Mouse (Mus musculus): ENCODE measurements around the gene Dgkd. TPM values are rescaled to one million over a fixed set of nuclear protein-coding genes. Genes with fewer than 3 reads are reported as not detected.

Dgkd gene
- polyA plus RNA-seq, 1 experiment from 2014 or later, result 41.8 TPM

- no peak overlapping the region for H3K4me2 ChIP-seq
- H3K36me3 ChIP-seq, result no peaks in the 10 kb centered on the region
- H3K4me3 ChIP-seq, result no peak overlapping the region
- H3K9me3 ChIP-seq, result no peaks in the 10 kb centered on the region
- ATAC-seq (ENCODE audit: low read depth), result no peak
- H3K9ac ChIP-seq, result no peak overlapping the region
- no peaks in the 10 kb centered on the region for H3K4me1 ChIP-seq (replicated peaks)
- 93% methylated on average over 4 of the region's 4 CpGs for WGBS
- H3K27ac ChIP-seq (replicated peaks), result no peak overlapping the region
- H3K27me3 ChIP-seq, result no peaks in the 10 kb centered on the region
Observed at GRCm38 (mm10) chr1:87893414-87893813, 40.3 kb downstream of the Dgkd start.

DNA sequence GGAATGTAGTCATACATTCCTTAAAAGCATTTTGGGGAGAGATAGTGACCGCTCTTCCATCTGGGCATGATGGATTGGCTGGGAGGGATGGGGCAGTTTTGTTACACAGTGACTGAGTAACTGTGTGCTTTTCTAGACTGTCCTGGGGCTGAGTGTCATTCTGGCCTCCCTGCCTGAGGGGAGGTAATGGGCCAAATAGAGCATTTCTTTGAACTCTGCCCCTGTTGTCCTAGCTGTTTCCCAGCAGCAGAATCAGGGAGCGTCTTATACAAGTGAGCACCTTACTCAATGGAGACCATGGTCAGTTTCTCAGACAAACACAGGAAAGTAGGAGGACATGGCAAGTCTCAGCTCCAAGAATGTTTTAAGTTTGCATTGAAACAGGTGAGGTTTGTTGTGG, 43.8 kb downstream of the Dgkd start:
- 93% methylated on average over 2 of the region's 2 CpGs for WGBS

DNA sequence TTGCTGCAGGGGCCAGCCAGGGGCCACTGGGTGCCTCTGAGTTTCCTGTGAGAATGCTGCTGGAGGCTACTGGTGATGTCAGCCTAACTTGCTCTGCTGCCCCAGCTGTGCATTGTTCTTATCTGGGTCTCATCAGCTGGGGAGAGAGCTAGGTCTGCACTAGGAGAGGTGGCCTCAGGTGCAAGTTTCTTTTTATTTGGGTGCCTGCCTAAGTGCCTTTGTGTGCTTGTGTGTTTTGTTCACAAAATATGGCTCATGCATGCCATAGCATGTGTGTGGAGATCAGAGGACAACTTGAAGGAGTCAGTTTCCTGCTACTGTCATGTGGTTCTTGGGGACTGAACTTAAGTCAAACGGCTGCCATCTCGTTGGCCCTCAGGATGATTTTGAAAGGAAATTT, 46.6 kb downstream of the Dgkd start:
- H3K4me2 ChIP-seq, result no peak overlapping the region
- H3K27ac ChIP-seq (replicated peaks), result no peak overlapping the region
- 90% methylated on average over 2 of the region's 2 CpGs for WGBS
- no peaks in the 10 kb centered on the region for H3K27me3 ChIP-seq
- H3K9me3 ChIP-seq, result no peaks in the 10 kb centered on the region
- H3K4me3 ChIP-seq, result no peak overlapping the region
- no peaks in the 10 kb centered on the region; the same call in 1 of the 2 replicates for H3K36me3 ChIP-seq
- no peak for ATAC-seq (ENCODE audit: low read depth)
- no peak overlapping the region for H3K9ac ChIP-seq
- no peaks in the 10 kb centered on the region for H3K4me1 ChIP-seq (replicated peaks)

More for the DNA sequence above, 43.8 kb downstream of the Dgkd start:
- no peaks in the 10 kb centered on the region for H3K27me3 ChIP-seq
- no peak overlapping the region for H3K4me2 ChIP-seq
- H3K36me3 ChIP-seq, result no peaks in the 10 kb centered on the region
- ATAC-seq (ENCODE audit: low read depth), result no peak
- H3K27ac ChIP-seq (replicated peaks), result no peak overlapping the region
- no peak overlapping the region for H3K9ac ChIP-seq
- H3K9me3 ChIP-seq, result no peaks in the 10 kb centered on the region
- no peaks in the 10 kb centered on the region for H3K4me1 ChIP-seq (replicated peaks)
- no peak overlapping the region for H3K4me3 ChIP-seq

- ATAC-seq (ENCODE audit: low read depth), result no peak
- H3K9ac ChIP-seq, result no peak overlapping the region
- H3K9me3 ChIP-seq, result no peaks in the 10 kb centered on the region
- no peaks in the 10 kb centered on the region; the same call in 1 of the 2 replicates for H3K36me3 ChIP-seq
- no peak overlapping the region for H3K4me2 ChIP-seq
- H3K4me3 ChIP-seq, result no peak overlapping the region
- no peaks in the 10 kb centered on the region for H3K4me1 ChIP-seq (replicated peaks)
- H3K27ac ChIP-seq (replicated peaks), result no peak overlapping the region
- 89% methylated on average over 6 of the region's 6 CpGs for WGBS
- H3K27me3 ChIP-seq, result no peaks in the 10 kb centered on the region
Observed at GRCm38 (mm10) chr1:87900979-87901378, 47.9 kb downstream of the Dgkd start.

GRCm38 (mm10) chr1:87902186-87902585, 49.1 kb downstream of the Dgkd start:
- Histone ChIP-seq H3K27me3 (no peaks in the 10 kb centered on the region), H3K27ac (replicated peaks) (no peak overlapping the region), H3K4me1 (replicated peaks) (no peaks in the 10 kb centered on the region), H3K9me3 (no peaks in the 10 kb centered on the region), H3K9ac (no peak overlapping the region), H3K4me2 (no peak overlapping the region), H3K4me3 (no peak overlapping the region), H3K36me3 (peaks cover 5% of the 10 kb centered on the region; the same call in 1 of the 2 replicates)
- ATAC-seq (ENCODE audit: low read depth), result no peak

DNA sequence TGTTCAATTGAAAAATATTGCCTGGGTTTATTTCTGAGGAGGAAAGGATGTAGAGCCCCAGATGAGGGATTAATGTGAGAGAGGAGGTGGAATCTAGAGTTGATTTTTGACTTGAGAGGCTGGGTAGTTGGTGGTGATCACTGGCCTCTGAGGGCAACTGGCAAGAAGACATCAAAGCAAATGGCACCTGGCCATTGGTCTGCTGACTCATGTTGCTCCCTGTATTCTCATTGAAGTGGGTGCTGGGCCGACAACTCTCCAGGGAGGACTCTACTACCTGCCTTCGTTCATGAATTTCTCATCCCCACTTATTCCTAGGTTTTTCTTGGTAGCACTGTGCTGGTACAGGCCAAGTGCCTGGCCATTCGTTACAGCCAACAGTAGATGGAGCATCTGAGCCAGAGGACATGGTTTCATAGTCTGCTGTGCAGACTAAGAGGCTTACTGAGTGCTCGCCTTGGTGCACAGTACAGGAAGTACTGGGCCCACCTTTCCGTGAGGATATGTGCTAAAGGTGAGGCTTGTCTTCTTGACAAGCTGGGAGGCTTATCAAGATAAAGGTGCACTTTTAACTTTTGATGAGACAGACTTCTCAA, 53.4 kb downstream of the Dgkd start:
- Histone ChIP-seq H3K4me3 (no peak overlapping the region), H3K27me3 (no peaks in the 10 kb centered on the region), H3K9ac (no peak overlapping the region), H3K9me3 (no peaks in the 10 kb centered on the region), H3K4me1 (replicated peaks) (no peaks in the 10 kb centered on the region), H3K36me3 (peaks cover 11% of the 10 kb centered on the region), H3K27ac (replicated peaks) (no peak overlapping the region), H3K4me2 (no peak overlapping the region)
- ATAC-seq (ENCODE audit: low read depth), result no peak
- 93% methylated on average over 5 of the region's 5 CpGs for WGBS

- WGBS, result 96% methylated on average over 2 of the region's 2 CpGs
- H3K36me3 ChIP-seq, result peaks cover 11% of the 10 kb centered on the region; the same call in 1 of the 2 replicates
- H3K9ac ChIP-seq, result no peak overlapping the region
- H3K4me2 ChIP-seq, result no peak overlapping the region
- no peak for ATAC-seq (ENCODE audit: low read depth)
- H3K27ac ChIP-seq (replicated peaks), result no peak overlapping the region
- H3K4me1 ChIP-seq (replicated peaks), result no peaks in the 10 kb centered on the region
- no peaks in the 10 kb centered on the region for H3K9me3 ChIP-seq
- no peaks in the 10 kb centered on the region for H3K27me3 ChIP-seq
- no peak overlapping the region for H3K4me3 ChIP-seq
Observed at GRCm38 (mm10) chr1:87908006-87908405, 54.9 kb downstream of the Dgkd start.

DNA sequence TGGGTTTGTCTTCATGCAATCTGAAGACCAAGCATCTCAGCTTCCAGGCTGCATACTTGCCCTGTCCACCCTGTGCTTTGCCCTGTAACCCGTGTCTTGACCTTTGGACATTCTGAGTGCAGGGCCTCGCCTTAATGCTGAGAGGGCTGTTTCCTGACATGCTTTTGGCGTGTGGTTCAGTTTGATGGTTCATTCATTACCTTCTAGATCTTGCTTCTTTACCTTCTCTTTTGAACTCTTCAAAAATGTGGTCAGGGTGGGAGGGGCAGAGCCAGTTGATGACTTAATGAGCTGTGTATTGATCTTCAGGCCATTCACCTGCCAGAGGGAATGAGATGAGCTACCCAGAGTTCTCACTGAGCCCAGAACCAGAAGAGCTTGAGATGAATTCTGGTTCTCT, 55.6 kb downstream of the Dgkd start:
- H3K4me1 ChIP-seq (replicated peaks), result no peaks in the 10 kb centered on the region
- 85% methylated on average over 3 of the region's 3 CpGs for WGBS
- H3K27me3 ChIP-seq, result no peaks in the 10 kb centered on the region
- H3K9me3 ChIP-seq, result no peaks in the 10 kb centered on the region
- no peak overlapping the region for H3K4me2 ChIP-seq
- H3K9ac ChIP-seq, result no peak overlapping the region
- H3K4me3 ChIP-seq, result no peak overlapping the region
- ATAC-seq (ENCODE audit: low read depth), result no peak
- H3K27ac ChIP-seq (replicated peaks), result no peak overlapping the region
- peaks cover 11% of the 10 kb centered on the region; the same call in 1 of the 2 replicates for H3K36me3 ChIP-seq

DNA sequence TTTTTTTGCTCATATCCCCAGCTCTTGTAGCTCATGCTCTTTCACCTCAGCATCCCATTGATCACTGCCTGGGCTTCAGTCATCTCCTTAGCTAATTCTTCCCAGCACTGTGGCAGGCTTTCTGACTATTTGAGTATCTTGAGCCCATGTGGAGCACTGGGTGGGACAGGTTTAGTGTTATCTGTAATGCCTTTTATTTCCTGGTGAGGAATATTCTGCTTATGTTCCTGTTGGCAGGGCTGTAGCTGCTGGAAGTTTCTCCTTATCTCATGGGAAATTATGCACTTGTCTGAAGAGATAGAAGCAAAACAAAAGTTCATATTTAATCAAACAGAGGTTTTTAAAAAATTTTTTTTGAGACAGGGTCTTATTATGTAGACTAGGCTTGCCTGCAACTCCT, 56.5 kb downstream of the Dgkd start:
- Histone ChIP-seq H3K9me3 (no peaks in the 10 kb centered on the region), H3K27me3 (no peaks in the 10 kb centered on the region), H3K27ac (replicated peaks) (no peak overlapping the region), H3K36me3 (peaks cover 11% of the 10 kb centered on the region; the same call in 1 of the 2 replicates), H3K4me1 (replicated peaks) (no peaks in the 10 kb centered on the region), H3K4me3 (no peak overlapping the region), H3K9ac (no peak overlapping the region), H3K4me2 (no peak overlapping the region)
- no peak for ATAC-seq (ENCODE audit: low read depth)

- Histone ChIP-seq H3K36me3 (peaks cover 14% of the 10 kb centered on the region; the same call in 1 of the 2 replicates), H3K4me2 (no peak overlapping the region), H3K4me3 (no peak overlapping the region), H3K4me1 (replicated peaks) (no peaks in the 10 kb centered on the region), H3K9ac (no peak overlapping the region), H3K27ac (replicated peaks) (no peak overlapping the region), H3K27me3 (no peaks in the 10 kb centered on the region), H3K9me3 (no peaks in the 10 kb centered on the region)
- ATAC-seq (ENCODE audit: low read depth), result no peak
- 95% methylated on average over 1 of the region's 1 CpGs for WGBS
Observed at GRCm38 (mm10) chr1:87910428-87910827, 57.3 kb downstream of the Dgkd start.

DNA sequence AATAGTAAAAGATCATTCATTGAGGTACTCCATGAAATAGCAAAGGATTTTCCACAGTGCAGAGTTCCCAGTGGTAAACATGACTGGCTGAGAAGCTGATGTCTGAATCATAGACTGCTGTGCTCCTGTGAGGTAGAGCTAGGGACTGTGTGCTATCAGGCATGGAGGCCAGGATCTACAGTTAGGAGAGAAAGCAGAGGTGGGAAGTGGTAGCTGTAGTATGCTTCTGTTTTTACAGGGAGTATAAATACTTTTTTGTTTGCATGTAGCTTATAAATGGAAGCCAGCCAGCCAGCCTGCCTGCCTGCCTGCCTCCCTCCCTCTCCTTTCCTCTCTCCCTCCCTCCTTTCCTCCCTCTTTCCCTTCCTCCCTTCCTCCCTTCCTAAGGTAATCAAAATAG, 60.3 kb downstream of the Dgkd start:
- H3K36me3 ChIP-seq, result peaks cover 37% of the 10 kb centered on the region
- no peak overlapping the region for H3K27ac ChIP-seq (replicated peaks)
- no peak overlapping the region for H3K4me2 ChIP-seq
- H3K27me3 ChIP-seq, result no peaks in the 10 kb centered on the region
- H3K9ac ChIP-seq, result no peak overlapping the region
- no peak overlapping the region for H3K4me3 ChIP-seq
- ATAC-seq (ENCODE audit: low read depth), result no peak
- H3K9me3 ChIP-seq, result no peaks in the 10 kb centered on the region
- no peaks in the 10 kb centered on the region for H3K4me1 ChIP-seq (replicated peaks)

DNA sequence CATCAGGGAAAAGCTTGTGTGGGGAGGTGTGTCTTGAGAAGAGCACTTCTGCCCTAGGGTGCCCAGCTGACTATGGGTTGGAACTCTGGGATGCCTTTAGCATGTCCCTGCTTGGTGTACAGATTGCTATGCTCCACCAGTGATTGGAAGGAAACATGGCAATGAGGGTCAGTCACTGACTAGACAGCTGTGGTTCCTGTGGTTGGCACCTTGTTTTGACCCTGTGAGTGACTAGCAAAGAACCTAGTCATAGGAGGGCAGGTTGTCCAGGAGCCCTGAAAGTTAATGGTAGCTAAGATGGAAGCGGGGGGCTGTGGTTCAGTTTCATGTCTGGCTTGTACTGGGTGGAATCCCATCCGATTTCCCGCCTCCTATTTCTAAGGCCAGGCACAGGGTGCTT, 64.3 kb downstream of the Dgkd start:
- no peaks in the 10 kb centered on the region for H3K4me1 ChIP-seq (replicated peaks)
- ATAC-seq (ENCODE audit: low read depth), result no peak
- peaks cover 58% of the 10 kb centered on the region for H3K36me3 ChIP-seq
- no peak overlapping the region for H3K4me3 ChIP-seq
- 95% methylated on average over 3 of the region's 3 CpGs for WGBS
- no peak overlapping the region for H3K4me2 ChIP-seq
- no peak overlapping the region for H3K27ac ChIP-seq (replicated peaks)
- no peaks in the 10 kb centered on the region for H3K9me3 ChIP-seq
- no peak overlapping the region for H3K9ac ChIP-seq
- no peaks in the 10 kb centered on the region for H3K27me3 ChIP-seq

GRCm38 (mm10) chr1:87918061-87918460, 65.0 kb downstream of the Dgkd start:
- no peaks in the 10 kb centered on the region for H3K4me1 ChIP-seq (replicated peaks)
- H3K27me3 ChIP-seq, result no peaks in the 10 kb centered on the region
- 86% methylated on average over 2 of the region's 2 CpGs for WGBS
- no peak overlapping the region for H3K4me3 ChIP-seq
- H3K36me3 ChIP-seq, result peaks cover 58% of the 10 kb centered on the region
- no peak overlapping the region for H3K4me2 ChIP-seq
- no peak overlapping the region for H3K9ac ChIP-seq
- H3K27ac ChIP-seq (replicated peaks), result no peak overlapping the region
- no peak for ATAC-seq (ENCODE audit: low read depth)
- H3K9me3 ChIP-seq, result no peaks in the 10 kb centered on the region

Measured in neural tube, embryonic 13.5 days (tissue).